Mouse (Mus musculus): ENCODE measurements around the gene Sox8.

- TF ChIP-seq CTCF (IDR thresholded peaks at IDR 0.05; ENCODE audit: extremely low read depth, insufficient read depth, insufficient read length, insufficient replicate concordance) (no peak), POLR2A (IDR thresholded peaks at IDR 0.05; ENCODE audit: low read depth, low read length) (no peak)
These were observed 42.1 kb upstream of the Sox8 start for GRCm38 (mm10) chr17:25612537-25612936.

Measured in spleen, adult 2 months (tissue).